8 mouse cellular contexts compared by ENCODE assay signal in the genomic region with DNA sequence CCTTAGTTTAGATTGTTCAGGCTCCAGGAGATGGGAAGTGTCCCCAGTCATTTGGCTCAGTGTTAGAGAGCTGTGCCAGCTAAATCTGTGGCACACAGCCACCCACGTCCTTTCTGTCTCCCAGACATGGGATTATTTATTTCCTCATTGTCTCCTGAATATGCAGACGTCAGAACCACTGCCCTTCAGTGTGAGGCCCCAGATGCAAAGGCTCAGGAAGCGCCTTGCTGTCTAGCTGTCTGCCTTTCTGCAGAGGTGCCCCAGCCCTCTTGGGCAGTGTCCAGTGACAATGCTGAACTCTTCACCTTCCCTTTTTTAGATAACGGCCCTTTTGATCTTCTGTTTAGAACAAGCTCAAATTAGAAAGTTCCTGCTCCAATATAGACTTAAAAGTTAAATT.
A peak's percentile ranks its signal among the peaks of the same experiment; 100 is the strongest.
DNase-seq lines count a peak whose midpoint lies in the region; ATAC-seq lines count a peak whose summit lies in the region.

No protein-coding gene starts in this region.

- H3K4me3 ChIP-seq in intestine, embryonic 16.5 days (ENCODE audit: low read length) = no peak overlapping the region

- peak; percentile 77 for ATAC-seq in intestine, embryonic 16.5 days
- ATAC-seq in megakaryocyte progenitor cell, adult 5-6 weeks (replicated peaks; ENCODE audit: poor library complexity) = no peak
- no peak for ATAC-seq in cerebellum, adult (ENCODE audit: insufficient number of reproducible peaks, low FRiP score, low TSS enrichment)

- H3K4me1 ChIP-seq in intestine, embryonic 16.5 days (ENCODE audit: control insufficient read depth, insufficient read depth, low read length) = peaks cover 15% of the 10 kb centered on the region

- H3K27me3 ChIP-seq in intestine, embryonic 16.5 days (replicated peaks; ENCODE audit: control insufficient read depth, insufficient read depth, low read length) = no peaks in the 10 kb centered on the region

- peak overlapping the region; percentile 13; the same call in 1 of the 2 replicates for H3K27ac ChIP-seq in intestine, embryonic 16.5 days (ENCODE audit: low read length)

- no peak overlapping the region for H3K4me2 ChIP-seq in intestine, embryonic 16.5 days (ENCODE audit: low read depth, low read length)

- no peaks in the 10 kb centered on the region for H3K9me3 ChIP-seq in intestine, embryonic 16.5 days (ENCODE audit: control insufficient read depth, low read length)

- no peaks in the 10 kb centered on the region for H3K36me3 ChIP-seq in intestine, embryonic 16.5 days (ENCODE audit: control insufficient read depth, insufficient read depth, low read length)

- 22% methylated on average over 4 of the region's 4 CpGs for WGBS in intestine, embryonic 16.5 days

- DNase-seq in embryo, embryonic 11 days = peak; percentile 21
- no peak for DNase-seq in embryo, embryonic 10.5 days (ENCODE audit: low spot score)
- peak; percentile 75 for DNase-seq in adrenal gland, postnatal 10 days
- peak; percentile 37 for DNase-seq in left cerebral cortex, adult 11 months (ENCODE audit: low spot score)
- DNase-seq in right cerebral cortex, adult 18-20 months = peak; percentile 53

- H3K9ac ChIP-seq in intestine, embryonic 16.5 days (ENCODE audit: low read depth, low read length) = no peak overlapping the region
